Mouse (Mus musculus) kidney, postnatal 14 days (tissue): Measurements from ENCODE around the gene Myoc.
A peak's percentile ranks its signal among the peaks of the same experiment; 100 is the strongest.
"Not testable (repeated sequence)": the region's sequence is repeated elsewhere in the genome, so short reads cannot be mapped to it uniquely, and the experiment has no call there.

Experiments used
- DNase-seq: peaks from one replicate; pipeline ENCODE4 v3.0.0; 2022; ENCODE audit warnings: mixed read lengths

The Myoc gene

DNA sequence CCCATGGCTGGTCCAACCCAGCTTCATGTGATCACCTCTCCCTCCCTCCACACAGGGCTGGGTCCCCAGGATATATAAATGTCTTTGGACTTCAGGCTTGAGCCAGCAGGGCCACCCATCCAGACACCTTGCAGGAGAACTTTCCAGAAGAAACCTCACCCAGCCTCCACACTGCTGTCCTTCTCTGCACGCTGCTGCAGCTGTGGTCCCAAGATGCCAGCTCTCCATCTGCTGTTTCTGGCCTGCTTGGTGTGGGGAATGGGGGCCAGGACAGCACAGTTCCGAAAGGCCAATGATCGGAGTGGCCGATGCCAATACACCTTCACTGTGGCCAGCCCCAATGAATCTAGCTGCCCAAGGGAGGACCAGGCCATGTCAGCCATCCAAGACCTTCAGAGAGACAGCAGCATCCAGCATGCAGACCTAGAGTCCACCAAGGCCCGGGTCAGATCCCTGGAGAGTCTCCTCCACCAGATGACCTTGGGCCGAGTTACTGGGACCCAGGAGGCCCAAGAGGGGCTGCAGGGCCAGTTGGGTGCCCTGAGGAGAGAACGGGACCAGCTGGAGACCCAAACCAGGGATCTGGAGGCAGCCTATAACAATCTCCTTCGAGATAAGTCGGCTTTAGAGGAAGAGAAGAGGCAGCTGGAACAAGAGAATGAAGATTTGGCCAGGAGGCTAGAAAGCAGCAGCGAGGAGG, at the start of gene Myoc:
Gene Myoc (plus strand): TSS at position 105 of the 700 bp plus-strand sequence.
- DNase-seq = no peak

GRCm38 (mm10) chr1:162589443-162589842, 49.5 kb upstream of the Myoc start:
- DNase-seq = no peak

DNA sequence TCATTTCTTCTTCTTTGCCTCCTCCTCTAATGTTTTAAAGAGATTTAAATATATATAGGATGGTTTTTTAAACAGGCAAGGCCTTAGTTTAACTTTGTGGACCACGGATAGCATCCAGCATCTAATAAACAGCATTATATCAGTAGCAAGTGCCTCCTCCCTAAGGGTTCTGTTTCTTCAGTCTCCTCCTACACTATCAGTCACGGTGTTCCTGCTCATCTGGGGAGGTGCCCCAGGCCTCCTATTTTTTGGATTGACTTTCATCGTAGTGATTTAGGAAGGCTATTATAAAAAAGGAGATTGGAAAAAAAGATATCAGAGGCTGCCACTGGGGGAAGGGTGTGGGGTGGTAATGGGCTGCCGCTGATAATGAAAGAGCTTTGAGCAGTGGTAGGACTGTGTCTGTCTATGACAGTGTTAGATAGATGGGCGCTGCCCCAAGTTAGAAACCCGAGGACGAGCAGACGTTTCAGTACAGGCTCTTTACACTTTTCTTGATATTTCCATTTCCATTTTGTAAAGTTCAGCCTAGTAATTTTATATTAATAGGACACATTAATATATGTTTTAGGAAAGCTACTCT, 48.4 kb upstream of the Myoc start:
- DNase-seq = no peak

GRCm38 (mm10) chr1:162597379-162598102, 41.4 kb upstream of the Myoc start:
- DNase-seq = no peak

DNA sequence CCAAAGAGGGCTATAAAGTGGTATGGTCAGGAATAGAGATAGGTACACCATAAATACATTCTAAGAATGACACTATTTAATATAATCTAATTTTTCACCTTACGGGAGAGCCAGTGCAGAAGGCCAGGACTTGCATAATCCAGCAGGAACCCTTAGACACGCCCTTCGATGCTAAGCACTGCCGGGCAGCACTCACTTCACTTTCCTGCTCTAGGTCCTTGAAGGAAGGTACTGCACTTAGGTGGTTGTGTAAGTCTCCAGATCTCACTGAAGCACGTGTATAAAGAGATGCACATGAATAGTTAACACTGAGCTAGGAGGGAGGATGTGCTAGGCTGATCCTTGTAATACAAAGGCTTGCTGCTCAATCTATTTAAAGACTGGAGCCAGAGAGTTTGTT, 39.3 kb upstream of the Myoc start:
- no peak for DNase-seq

DNA sequence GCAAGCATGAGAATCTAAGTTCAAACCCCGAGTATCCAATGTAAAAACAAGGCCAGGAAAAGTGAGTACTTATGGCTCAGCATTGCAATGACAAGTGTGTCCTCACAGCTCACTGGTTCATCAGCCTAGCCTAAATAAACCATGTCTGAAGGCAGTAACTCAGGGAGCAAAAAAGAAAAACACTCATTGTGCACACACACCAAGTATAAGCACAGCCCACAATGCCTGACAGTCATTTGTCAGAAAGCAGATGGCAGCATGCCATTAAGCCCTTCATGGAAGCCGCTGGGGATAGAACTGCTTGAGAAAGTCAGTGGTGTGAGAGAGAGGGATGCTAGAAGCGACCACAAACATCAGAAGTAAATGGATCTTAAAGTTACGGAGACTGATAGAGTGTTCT, 37.7 kb upstream of the Myoc start:
- DNase-seq = no peak

DNA sequence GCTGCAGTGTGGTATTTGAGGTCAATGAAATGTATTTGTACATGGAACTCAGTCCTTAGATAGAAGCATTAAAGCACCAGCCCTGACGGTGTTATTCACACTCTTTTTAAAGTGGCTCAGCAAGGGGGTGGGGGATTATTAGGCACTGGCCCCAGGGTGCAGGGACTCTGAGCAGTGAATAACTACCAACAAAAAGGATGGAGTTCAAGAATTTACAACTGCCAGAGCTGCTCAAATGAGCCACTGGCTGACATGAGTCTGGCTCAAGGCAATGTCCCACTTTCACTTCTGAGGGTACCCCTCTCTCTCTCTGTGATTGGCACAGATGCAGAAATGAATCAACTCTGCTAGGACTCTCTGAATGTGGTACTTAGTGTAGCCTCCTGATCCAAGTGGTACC, 30.8 kb upstream of the Myoc start:
- DNase-seq = no peak

GRCm38 (mm10) chr1:162609633-162610250, 29.2 kb upstream of the Myoc start:
- no peak for DNase-seq

GRCm38 (mm10) chr1:162611191-162611590, 27.8 kb upstream of the Myoc start:
- no peak for DNase-seq

- no peak for DNase-seq
Observed at GRCm38 (mm10) chr1:162615511-162615910, 23.4 kb upstream of the Myoc start.

GRCm38 (mm10) chr1:162620487-162620886, 18.5 kb upstream of the Myoc start:
- no peak for DNase-seq

GRCm38 (mm10) chr1:162623895-162624294, 15.1 kb upstream of the Myoc start:
- DNase-seq = no peak

DNA sequence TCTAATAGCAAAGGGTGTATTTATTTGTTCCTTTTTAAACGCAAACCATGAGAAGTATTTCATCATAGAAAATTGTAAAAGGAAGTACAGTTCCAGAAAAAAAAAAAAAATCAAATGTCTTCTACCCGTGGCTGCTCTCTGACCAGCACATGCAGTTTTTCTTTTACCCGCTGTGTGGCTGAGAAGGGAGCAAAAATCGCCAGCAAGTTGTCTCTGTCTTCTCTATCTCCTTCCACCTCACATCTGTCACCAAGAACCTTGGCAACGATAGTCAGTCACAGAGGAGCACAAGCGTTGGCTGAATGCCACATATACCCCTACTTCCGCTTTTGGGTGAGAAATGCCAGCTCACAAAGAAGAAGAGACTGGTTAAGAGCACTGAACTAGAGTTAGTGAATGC, 13.7 kb upstream of the Myoc start:
- DNase-seq = no peak

DNA sequence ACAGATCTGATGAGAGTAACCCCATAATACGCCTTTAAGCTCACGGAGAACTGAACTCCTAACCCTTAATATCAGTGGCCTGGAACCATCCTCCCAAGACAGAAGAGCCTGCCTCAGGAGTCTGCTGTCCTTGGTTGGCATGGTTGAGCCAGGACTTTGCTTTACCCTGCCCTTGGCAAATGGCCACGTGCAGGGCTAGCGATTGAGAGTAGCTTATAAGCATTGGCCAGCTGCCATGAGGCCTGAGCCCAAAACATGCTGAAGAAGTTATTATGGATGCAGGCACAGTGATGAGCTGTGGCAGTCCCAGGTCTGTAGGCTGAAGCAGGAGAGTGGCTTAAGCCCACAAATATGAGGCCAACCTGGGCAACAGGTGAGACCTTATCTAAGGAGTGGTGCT, 11.1 kb upstream of the Myoc start:
- peak; percentile 56 for DNase-seq

DNA sequence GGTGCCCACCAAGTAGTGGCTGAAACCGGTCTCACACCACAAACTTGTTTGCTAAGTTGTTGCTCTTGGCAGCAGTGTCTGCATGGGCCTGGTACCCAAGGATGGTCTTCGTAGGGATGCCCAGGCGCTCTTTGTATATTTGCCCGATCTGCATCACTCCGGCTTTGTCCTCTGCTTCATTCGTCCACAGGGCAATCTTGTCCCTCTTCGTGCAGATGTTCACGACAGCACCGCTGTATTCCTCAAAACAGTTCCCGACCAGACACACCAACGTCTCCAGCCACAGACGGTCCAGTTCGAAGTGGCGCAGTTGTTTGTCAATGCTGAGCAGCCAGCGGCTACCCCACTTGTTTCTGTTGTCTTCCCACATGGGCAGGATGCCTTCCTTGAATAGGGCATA, 10.6 kb upstream of the Myoc start:
- not testable (repeated sequence) for DNase-seq

- not testable (repeated sequence) for DNase-seq
Observed at GRCm38 (mm10) chr1:162635291-162635931, 3.5 kb upstream of the Myoc start.

- no peak for DNase-seq
Observed at GRCm38 (mm10) chr1:162636516-162636915, 2.4 kb upstream of the Myoc start.

- no peak for DNase-seq
Observed at GRCm38 (mm10) chr1:162638535-162638934, 420 bp upstream of the Myoc start.

GRCm38 (mm10) chr1:162639861-162640260, 906 bp downstream of the Myoc start:
- DNase-seq = no peak

DNA sequence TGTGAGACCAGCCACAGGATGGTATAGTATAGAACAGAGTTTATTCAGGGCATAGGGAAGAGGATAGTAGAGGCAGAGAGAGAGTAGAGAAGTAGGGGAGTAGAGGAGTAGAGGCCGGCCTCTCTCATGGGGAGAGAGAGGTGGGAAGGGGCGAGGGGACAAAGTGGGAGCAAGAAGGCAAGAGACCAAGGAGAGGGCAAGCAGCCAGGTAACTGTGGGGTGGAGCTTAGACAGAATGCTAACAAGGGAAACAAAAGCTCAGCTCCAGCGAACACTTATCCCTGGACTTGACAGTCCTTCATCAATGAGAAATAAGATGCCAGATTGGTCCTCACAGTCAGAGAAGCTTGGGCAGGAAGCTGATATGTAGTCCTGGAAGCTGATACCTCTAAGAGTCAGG, 3.6 kb downstream of the Myoc start:
- DNase-seq = no peak

DNA sequence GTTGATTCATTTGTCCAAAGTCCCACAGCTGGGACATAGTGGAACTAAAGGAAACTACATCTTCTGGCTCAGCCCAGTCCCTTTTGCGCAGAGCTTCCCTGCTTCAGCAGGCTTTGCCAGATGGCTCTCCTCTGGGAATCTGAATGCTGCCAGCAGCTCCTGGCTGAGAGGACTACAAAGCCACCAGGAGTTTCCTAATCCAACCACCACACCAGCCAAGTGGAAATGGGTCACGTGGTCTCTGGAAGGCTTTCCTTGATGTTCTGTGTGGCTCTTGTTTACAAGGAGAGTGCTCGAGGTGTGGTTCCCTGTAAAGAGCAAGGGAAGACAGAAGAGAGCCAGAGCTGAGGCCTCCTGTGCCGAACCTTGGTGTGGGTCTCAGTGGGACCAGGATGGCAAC, 4.8 kb downstream of the Myoc start:
- peak; percentile 24 for DNase-seq

- DNase-seq = no peak
Observed at GRCm38 (mm10) chr1:162646083-162646686, 7.2 kb downstream of the Myoc start.

DNA sequence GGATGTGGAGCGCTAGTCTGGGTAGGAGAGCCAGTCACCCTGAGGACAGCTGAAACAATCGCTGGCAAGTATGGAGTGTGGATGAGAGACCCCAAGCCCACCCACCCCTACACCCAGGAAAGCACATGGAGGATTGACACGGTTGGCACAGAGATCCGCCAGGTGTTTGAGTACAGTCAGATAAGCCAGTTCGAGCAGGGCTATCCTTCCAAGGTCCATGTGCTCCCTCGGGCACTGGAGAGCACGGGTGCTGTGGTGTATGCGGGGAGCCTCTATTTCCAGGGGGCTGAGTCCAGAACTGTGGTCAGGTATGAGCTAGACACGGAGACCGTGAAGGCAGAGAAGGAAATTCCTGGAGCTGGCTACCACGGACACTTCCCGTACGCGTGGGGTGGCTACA, 9.5 kb downstream of the Myoc start:
- no peak for DNase-seq
